Mouse (Mus musculus) CH12.LX (cell line): ENCODE measurements at regions not wholly inside any gene's neighbourhood (a gene's known extent, or its start where the extent isn't known, plus 50 kb on each side); places are given as distances from the start of the nearest gene placed in this dataset.

Experiments
- CTCF ChIP-seq, 2 experiments: IDR thresholded peaks in 1 of 2; conservative IDR thresholded peaks in 1 of 2; 2 replicates each; pipeline ENCODE4 v1.5.1; 2011 to 2012; ENCODE audit warnings: low read depth in 2 of 2, low read length in 2 of 2, improper control_type of control experiment in 1 of 2, inconsistent platforms in 1 of 2, mild to moderate bottlenecking in 1 of 2, moderate library complexity in 1 of 2
- EP300 ChIP-seq: IDR thresholded peaks from 2 replicates; pipeline ENCODE4 v1.6.1; 2011; ENCODE audit warnings: low read length, improper control_type of control experiment
- ETS1 ChIP-seq: conservative IDR thresholded peaks from 2 replicates; pipeline ENCODE4 v1.6.1; 2012; ENCODE audit warnings: low read depth, mild to moderate bottlenecking, inconsistent platforms, low read length, improper control_type of control experiment, moderate library complexity
- IRF4 ChIP-seq: IDR thresholded peaks from 2 replicates; pipeline ENCODE4 v1.6.1; 2014; ENCODE audit warnings: low read depth, mild to moderate bottlenecking, inconsistent platforms, low read length, improper control_type of control experiment
- JUND ChIP-seq: conservative IDR thresholded peaks from 2 replicates; pipeline ENCODE4 v1.6.1; 2011; ENCODE audit warnings: low read depth, low read length, improper control_type of control experiment
- KAT2A ChIP-seq: IDR thresholded peaks from 2 replicates; pipeline ENCODE4 v1.6.1; 2012; ENCODE audit warnings: low read length, improper control_type of control experiment, inconsistent platforms; ENCODE audit not compliant: insufficient replicate concordance
- MEF2A ChIP-seq: IDR thresholded peaks from 2 replicates; pipeline ENCODE4 v1.6.1; 2014; ENCODE audit warnings: low read depth, mild to moderate bottlenecking, inconsistent platforms, low read length, improper control_type of control experiment, borderline replicate concordance
- POLR2A ChIP-seq: IDR thresholded peaks from 2 replicates; pipeline ENCODE4 v1.6.1; 2011; ENCODE audit warnings: low read depth, mild to moderate bottlenecking, improper control_type of control experiment, low read length
- TCF12 ChIP-seq: IDR thresholded peaks from 2 replicates; pipeline ENCODE4 v1.6.1; 2014; ENCODE audit warnings: low read depth, mild to moderate bottlenecking, inconsistent platforms, low read length, improper control_type of control experiment
- USF2 ChIP-seq: conservative IDR thresholded peaks from 2 replicates; pipeline ENCODE4 v1.6.1; 2011; ENCODE audit warnings: low read depth, low read length, improper control_type of control experiment

GRCm38 (mm10) chr9:67676906-67677305, 82.3 kb upstream of the C2cd4b start:
- no peak for TF ChIP-seq POLR2A
- no peak for TF ChIP-seq EP300
- no peak for TF ChIP-seq ETS1
- TF ChIP-seq MEF2A = no peak
- TF ChIP-seq IRF4 = no peak
- no peak for TF ChIP-seq JUND
- no peak for TF ChIP-seq CTCF (conservative IDR thresholded peaks at IDR 0.05 in 1 of 2, IDR thresholded peaks at IDR 0.05 in 1 of 2; ENCODE audit: low read depth in 2 of 2, low read length in 2 of 2)
- TF ChIP-seq TCF12 = no peak
- TF ChIP-seq USF2 = no peak
- TF ChIP-seq KAT2A = no peak
